Mouse (Mus musculus): Measurements from ENCODE around the gene Pxt1.

GRCm38 (mm10) chr17:28988996-28989395 lies 45.4 kb upstream of the Pxt1 start:
- TF ChIP-seq CTCF (IDR thresholded peaks at IDR 0.05; ENCODE audit: low read depth): no peak
- TF ChIP-seq EP300 (IDR thresholded peaks at IDR 0.05; ENCODE audit: low read depth): no peak

All from liver, postnatal 0 days (tissue).